Mouse (Mus musculus): ENCODE results near the gene Lyl1. TPM values are rescaled to one million over a fixed set of nuclear protein-coding genes. Genes with fewer than 3 reads are reported as not detected.

The Lyl1 gene
- polyA plus RNA-seq, 1 experiment: not detected

GRCm38 (mm10) chr8:84736521-84736920 lies 35.3 kb downstream of the Lyl1 start:
- Histone ChIP-seq H3K27ac (ENCODE audit: insufficient read depth, low read length) (no peak overlapping the region), H3K9ac (ENCODE audit: low read depth, poor library complexity, severe bottlenecking) (no peak overlapping the region), H3K27me3 (ENCODE audit: control insufficient read depth, insufficient read depth, low read length, poor library complexity, severe bottlenecking) (no peaks in the 10 kb centered on the region), H3K4me1 (ENCODE audit: control insufficient read depth, insufficient read depth, low read length) (no peaks in the 10 kb centered on the region), H3K9me3 (replicated peaks; ENCODE audit: control insufficient read depth, insufficient read depth, low read length, poor library complexity, severe bottlenecking) (no peaks in the 10 kb centered on the region), H3K4me3 (ENCODE audit: low read depth, low read length) (no peak overlapping the region), H3K36me3 (ENCODE audit: control insufficient read depth, insufficient read depth, low read length, poor library complexity, severe bottlenecking) (no peaks in the 10 kb centered on the region)
- no peak for TF ChIP-seq CTCF (IDR thresholded peaks at IDR 0.05; ENCODE audit: low read depth, low read length)
- no peak for TF ChIP-seq EP300 (IDR thresholded peaks at IDR 0.05; ENCODE audit: insufficient read depth, low read depth, low read length)
- TF ChIP-seq POLR2A (IDR thresholded peaks at IDR 0.05; ENCODE audit: insufficient read depth, low read length): no peak

GRCm38 (mm10) chr8:84737608-84738007 lies 36.4 kb downstream of the Lyl1 start:
- H3K4me3 ChIP-seq (ENCODE audit: low read depth, low read length): peak overlapping the region; percentile 10
- no peaks in the 10 kb centered on the region for H3K27me3 ChIP-seq (ENCODE audit: control insufficient read depth, insufficient read depth, low read length, poor library complexity, severe bottlenecking)
- H3K4me1 ChIP-seq (ENCODE audit: control insufficient read depth, insufficient read depth, low read length): no peaks in the 10 kb centered on the region

GRCm38 (mm10) chr8:84738266-84738665 lies 37.0 kb downstream of the Lyl1 start:
- Histone ChIP-seq H3K27ac (ENCODE audit: insufficient read depth, low read length) (no peak overlapping the region), H3K36me3 (ENCODE audit: control insufficient read depth, insufficient read depth, low read length, poor library complexity, severe bottlenecking) (no peaks in the 10 kb centered on the region), H3K27me3 (ENCODE audit: control insufficient read depth, insufficient read depth, low read length, poor library complexity, severe bottlenecking) (no peaks in the 10 kb centered on the region), H3K4me1 (ENCODE audit: control insufficient read depth, insufficient read depth, low read length) (peaks cover under 1% of the 10 kb centered on the region), H3K4me3 (ENCODE audit: low read depth, low read length) (no peak overlapping the region), H3K9me3 (replicated peaks; ENCODE audit: control insufficient read depth, insufficient read depth, low read length, poor library complexity, severe bottlenecking) (no peaks in the 10 kb centered on the region), H3K9ac (ENCODE audit: low read depth, poor library complexity, severe bottlenecking) (peak overlapping the region; percentile 22; the same call in 1 of the 2 replicates)
- TF ChIP-seq CTCF (IDR thresholded peaks at IDR 0.05; ENCODE audit: low read depth, low read length): no peak
- TF ChIP-seq EP300 (IDR thresholded peaks at IDR 0.05; ENCODE audit: insufficient read depth, low read depth, low read length): no peak
- no peak for TF ChIP-seq POLR2A (IDR thresholded peaks at IDR 0.05; ENCODE audit: insufficient read depth, low read length)

More at GRCm38 (mm10) chr8:84737608-84738007, 36.4 kb downstream of the Lyl1 start:
- peak; percentile 99 for TF ChIP-seq CTCF (IDR thresholded peaks at IDR 0.05; ENCODE audit: low read depth, low read length)
- TF ChIP-seq EP300 (IDR thresholded peaks at IDR 0.05; ENCODE audit: insufficient read depth, low read depth, low read length): 0 out of 2 replicates have a peak, but pooled peaks have one; percentile 40
- no peak for TF ChIP-seq POLR2A (IDR thresholded peaks at IDR 0.05; ENCODE audit: insufficient read depth, low read length)
- Histone ChIP-seq H3K27ac (ENCODE audit: insufficient read depth, low read length) (no peak overlapping the region), H3K36me3 (ENCODE audit: control insufficient read depth, insufficient read depth, low read length, poor library complexity, severe bottlenecking) (no peaks in the 10 kb centered on the region), H3K9ac (ENCODE audit: low read depth, poor library complexity, severe bottlenecking) (peak overlapping the region; percentile 1), H3K9me3 (replicated peaks; ENCODE audit: control insufficient read depth, insufficient read depth, low read length, poor library complexity, severe bottlenecking) (no peaks in the 10 kb centered on the region)

- Histone ChIP-seq H3K9me3 (replicated peaks; ENCODE audit: control insufficient read depth, insufficient read depth, low read length, poor library complexity, severe bottlenecking) (no peaks in the 10 kb centered on the region), H3K4me1 (ENCODE audit: control insufficient read depth, insufficient read depth, low read length) (peaks cover 6% of the 10 kb centered on the region), H3K36me3 (ENCODE audit: control insufficient read depth, insufficient read depth, low read length, poor library complexity, severe bottlenecking) (no peaks in the 10 kb centered on the region), H3K27ac (ENCODE audit: insufficient read depth, low read length) (no peak overlapping the region), H3K27me3 (ENCODE audit: control insufficient read depth, insufficient read depth, low read length, poor library complexity, severe bottlenecking) (no peaks in the 10 kb centered on the region), H3K9ac (ENCODE audit: low read depth, poor library complexity, severe bottlenecking) (0 out of 2 replicates have a peak overlapping the region, but pooled peaks have one; percentile 22), H3K4me3 (ENCODE audit: low read depth, low read length) (no peak overlapping the region)
- no peak for TF ChIP-seq EP300 (IDR thresholded peaks at IDR 0.05; ENCODE audit: insufficient read depth, low read depth, low read length)
- TF ChIP-seq CTCF (IDR thresholded peaks at IDR 0.05; ENCODE audit: low read depth, low read length): no peak
- TF ChIP-seq POLR2A (IDR thresholded peaks at IDR 0.05; ENCODE audit: insufficient read depth, low read length): no peak
These were observed 37.6 kb downstream of the Lyl1 start for GRCm38 (mm10) chr8:84738715-84739400.

GRCm38 (mm10) chr8:84739401-84739742 lies 38.1 kb downstream of the Lyl1 start:
- Histone ChIP-seq H3K36me3 (ENCODE audit: control insufficient read depth, insufficient read depth, low read length, poor library complexity, severe bottlenecking) (no peaks in the 10 kb centered on the region), H3K27me3 (ENCODE audit: control insufficient read depth, insufficient read depth, low read length, poor library complexity, severe bottlenecking) (no peaks in the 10 kb centered on the region), H3K27ac (ENCODE audit: insufficient read depth, low read length) (no peak overlapping the region), H3K4me3 (ENCODE audit: low read depth, low read length) (no peak overlapping the region), H3K9ac (ENCODE audit: low read depth, poor library complexity, severe bottlenecking) (no peak overlapping the region), H3K9me3 (replicated peaks; ENCODE audit: control insufficient read depth, insufficient read depth, low read length, poor library complexity, severe bottlenecking) (no peaks in the 10 kb centered on the region), H3K4me1 (ENCODE audit: control insufficient read depth, insufficient read depth, low read length) (peaks cover 6% of the 10 kb centered on the region)
- no peak for TF ChIP-seq CTCF (IDR thresholded peaks at IDR 0.05; ENCODE audit: low read depth, low read length)
- no peak for TF ChIP-seq EP300 (IDR thresholded peaks at IDR 0.05; ENCODE audit: insufficient read depth, low read depth, low read length)
- TF ChIP-seq POLR2A (IDR thresholded peaks at IDR 0.05; ENCODE audit: insufficient read depth, low read length): no peak

All from ES-Bruce4 (cell line).